In genomic region chr16:32813362-32813761, GRCm38 (mm10) we compare ENCODE assay signal across 9 mouse cellular contexts. TPM values are rescaled to one million over a fixed set of nuclear protein-coding genes. Genes with fewer than 3 reads are reported as not detected.
DNase-seq lines count a peak whose midpoint lies in the region; ATAC-seq and TF ChIP-seq lines count a peak whose summit lies in the region.
"Had no signal": no experiment of that assay in that cellular context is flagged by ENCODE, and none has a peak within 500 bp of the region (broad histone marks: within the 10 kb centered on the region; RNA-seq: fewer than 3 reads in every experiment).

No protein-coding gene starts in this region.

- DNase-seq in CD4-positive, CD25-positive, alpha-beta regulatory T cell, adult 2 months (ENCODE audit: low read depth, low spot score), result peak; percentile 30
- DNase-seq in kidney, postnatal 4 days, result peak; percentile 29 to 52
- DNase-seq in kidney, adult 18-20 months, result no peak
- DNase-seq in left cerebral cortex, adult 9 months (ENCODE audit: low spot score in 2 of 2), result no peak
- DNase-seq in spleen, postnatal 4 days (ENCODE audit: low spot score in 2 of 2), result no peak

- H3K4me1 ChIP-seq in bone marrow macrophage, adult 2 months (ENCODE audit: control insufficient read depth, insufficient read depth, low read length), result peaks cover 6% of the 10 kb centered on the region
- peaks cover 12% of the 10 kb centered on the region for H3K4me1 ChIP-seq in lung, embryonic 16.5 days (replicated peaks; ENCODE audit: control insufficient read depth, insufficient read depth, low read length)

- peak overlapping the region; percentile 24 for H3K4me3 ChIP-seq in bone marrow macrophage, adult 2 months (ENCODE audit: insufficient read depth, low read length)
- H3K4me3 ChIP-seq in lung, embryonic 16.5 days (ENCODE audit: low read length), result no peak overlapping the region

- no peak overlapping the region for H3K27ac ChIP-seq in bone marrow macrophage, adult 2 months (ENCODE audit: insufficient read depth, low read depth, low read length)
- H3K27ac ChIP-seq in lung, embryonic 16.5 days (ENCODE audit: low read length), result no peak overlapping the region

- no peaks in the 10 kb centered on the region for H3K36me3 ChIP-seq in lung, embryonic 16.5 days (ENCODE audit: control insufficient read depth, insufficient read depth, low read length)

- TF ChIP-seq CTCF in bone marrow macrophage, adult 2 months (IDR thresholded peaks at IDR 0.05; ENCODE audit: low read depth, low read length), result no peak

- no peak for ATAC-seq in CD4-positive, CD25-positive, alpha-beta regulatory T cell, adult 4 months
- no peak for ATAC-seq in lung, embryonic 16.5 days (ENCODE audit: low read depth)

- 40% methylated on average over 9 of the region's 9 CpGs for WGBS in lung, embryonic 16.5 days

- no peaks in the 10 kb centered on the region for H3K27me3 ChIP-seq in lung, embryonic 16.5 days (ENCODE audit: control insufficient read depth, insufficient read depth, low read depth, low read length)

- TF ChIP-seq POLR2A in bone marrow macrophage, adult 2 months (IDR thresholded peaks at IDR 0.05; ENCODE audit: borderline replicate concordance, low read depth, low read length), result no peak

- H3K4me2 ChIP-seq in lung, embryonic 16.5 days (ENCODE audit: low read depth, low read length), result peak overlapping the region; percentile 42

- no peak overlapping the region for H3K9ac ChIP-seq in lung, embryonic 16.5 days (ENCODE audit: low read length)

- H3K9me3 ChIP-seq in lung, embryonic 16.5 days (ENCODE audit: control insufficient read depth, low read length), result no peaks in the 10 kb centered on the region

RNA-seq across cellular contexts. Expression of gene Smbd1, which starts 3.1 kb away (rescaled TPM):
- polyA plus RNA-seq in CD4-positive, CD25-positive, alpha-beta regulatory T cell, adult 4 months (2017; shearing (Covaris generic)), result not detected
- not detected in 2 replicates for polyA plus RNA-seq in bone marrow macrophage, adult 2 months (2012; ENCODE audit: insufficient read depth, insufficient read length, missing spikeins)
- polyA plus RNA-seq in lung, embryonic 16.5 days (2015; fragmentation: Nextera tagmentation; extraction: Ambion mirVana), result 0.31 and 0.55 TPM in 2 replicates
- polyA plus RNA-seq: C2C12 had no signal

RNA-seq across cellular contexts. Expression of gene Muc20, which starts 16.1 kb away (rescaled TPM):
- polyA plus RNA-seq in CD4-positive, CD25-positive, alpha-beta regulatory T cell, adult 4 months (2017; shearing (Covaris generic)), result under 1 TPM in 1 of 2 experiments, not detected in 1; 0.61 TPM
- polyA plus RNA-seq in bone marrow macrophage, adult 2 months (2012; ENCODE audit: insufficient read depth, insufficient read length, missing spikeins), result not detected in 2 replicates
- polyA plus RNA-seq in lung, embryonic 16.5 days (2015; fragmentation: Nextera tagmentation; extraction: Ambion mirVana), result 0.11 and 0.34 TPM in 2 replicates
- polyA plus RNA-seq: C2C12 had no signal

Comparison
In these comparisons a context has a peak if more than half of its experiments do, and no peak if none do; other contexts are left out.
1. DNase-seq: peak in CD4-positive, CD25-positive, alpha-beta regulatory T cell, adult 2 months (single experiment) and kidney, postnatal 4 days (2 of 2); none in kidney, adult 18-20 months (single experiment), left cerebral cortex, adult 9 months (0 of 2) and spleen, postnatal 4 days (0 of 2).